Comparison of ENCODE assay signal across 25 mouse cellular contexts in the genomic region with DNA sequence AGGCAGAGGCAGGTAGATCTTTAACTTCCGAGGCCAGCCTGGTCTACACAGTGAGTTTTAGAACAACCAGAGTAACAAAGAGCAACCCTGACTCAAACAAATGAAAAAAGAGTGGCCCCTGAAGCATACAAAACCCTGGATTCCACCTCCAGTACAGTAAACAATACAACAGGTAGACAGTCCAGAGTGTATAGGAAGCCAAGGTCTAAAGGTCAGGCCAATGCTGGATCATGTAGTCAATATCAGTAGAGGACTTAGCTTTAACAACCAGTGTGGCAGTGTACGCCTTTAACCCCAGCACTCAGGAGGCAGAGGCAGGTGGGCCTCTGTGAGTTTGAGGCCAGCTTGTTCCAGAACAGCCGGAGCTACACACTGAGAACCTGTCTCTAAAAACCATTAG. TPM values are rescaled to one million over a fixed set of nuclear protein-coding genes. Genes with fewer than 3 reads are reported as not detected.
DNase-seq lines count a peak whose midpoint lies in the region; ATAC-seq and TF ChIP-seq lines count a peak whose summit lies in the region.
"Had no signal": no experiment of that assay in that cellular context is flagged by ENCODE, and none has a peak within 500 bp of the region (broad histone marks: within the 10 kb centered on the region; RNA-seq: fewer than 3 reads in every experiment).

No protein-coding gene starts in this region.

- no peak overlapping the region for H3K9ac ChIP-seq in liver, adult 2 months (ENCODE audit: low read depth, low read length)
- H3K9ac ChIP-seq in liver, embryonic 11.5 days (ENCODE audit: low read depth, low read length) = no peak overlapping the region
- no peak overlapping the region for H3K9ac ChIP-seq in ES-Bruce4 (ENCODE audit: low read depth, poor library complexity, severe bottlenecking)
- 0 out of 2 replicates have a peak overlapping the region, but pooled peaks have one; percentile 19 for H3K9ac ChIP-seq in liver, embryonic 13.5 days
- H3K9ac ChIP-seq: embryonic facial prominence, embryonic 12.5 days; heart, embryonic 15.5 days had no signal

- H3K36me3 ChIP-seq in liver, adult 2 months (ENCODE audit: control insufficient read depth, insufficient read depth, low read length) = no peaks in the 10 kb centered on the region
- no peaks in the 10 kb centered on the region for H3K36me3 ChIP-seq in liver, embryonic 11.5 days (ENCODE audit: control insufficient read depth, insufficient read depth, low read length)
- no peaks in the 10 kb centered on the region for H3K36me3 ChIP-seq in ES-Bruce4 (ENCODE audit: control insufficient read depth, insufficient read depth, low read length, poor library complexity, severe bottlenecking)
- H3K36me3 ChIP-seq in liver, embryonic 13.5 days = no peaks in the 10 kb centered on the region
- no peaks in the 10 kb centered on the region for H3K36me3 ChIP-seq in small intestine, adult 2 months (ENCODE audit: control insufficient read depth, insufficient read depth, low read length)
- H3K36me3 ChIP-seq: embryonic facial prominence, embryonic 12.5 days; G1E; heart, embryonic 15.5 days had no signal

- ATAC-seq in liver, embryonic 11.5 days (replicated peaks; ENCODE audit: low FRiP score) = no peak
- ATAC-seq in liver, embryonic 13.5 days (ENCODE audit: low read depth) = peak; percentile 26; the same call in 1 of the 2 replicates
- ATAC-seq: CD4-positive, CD25-positive, alpha-beta regulatory T cell, adult 4 months; forebrain, embryonic 14.5 days; hindbrain, embryonic 16.5 days had no signal

- no peaks in the 10 kb centered on the region for H3K27me3 ChIP-seq in liver, adult 2 months (ENCODE audit: control insufficient read depth, insufficient read depth, low read length)
- H3K27me3 ChIP-seq in liver, embryonic 11.5 days (replicated peaks; ENCODE audit: control insufficient read depth, insufficient read depth, low read length) = no peaks in the 10 kb centered on the region
- H3K27me3 ChIP-seq in ES-Bruce4 (ENCODE audit: control insufficient read depth, insufficient read depth, low read length, poor library complexity, severe bottlenecking) = no peaks in the 10 kb centered on the region
- H3K27me3 ChIP-seq in liver, embryonic 13.5 days = no peaks in the 10 kb centered on the region
- no peaks in the 10 kb centered on the region for H3K27me3 ChIP-seq in small intestine, adult 2 months (ENCODE audit: control insufficient read depth, insufficient read depth, low read length)
- H3K27me3 ChIP-seq: embryonic facial prominence, embryonic 12.5 days; heart, embryonic 15.5 days had no signal

- DNase-seq in liver, adult 2 months (ENCODE audit: extremely low read depth, low read depth, low spot score) = peak; percentile 91
- no peak for DNase-seq in liver, embryonic 11.5 days (ENCODE audit: low spot score)
- no peak for DNase-seq in liver, embryonic 13.5 days
- no peak for DNase-seq in T-cell, adult 2 months (ENCODE audit: low spot score)
- DNase-seq in embryo, embryonic 10.5 days (ENCODE audit: low spot score) = no peak
- DNase-seq: adrenal gland, postnatal 10 days; cerebellum, adult 11 months; cerebellum, adult 9-10 months; cerebellum, postnatal 36 days; embryo, embryonic 11 days; kidney, adult 9 months; kidney, postnatal 10 days; layer of hippocampus, adult 9-11 months; lung, postnatal 10 days; midbrain, embryonic 14.5 days; right cerebral cortex, postnatal 14 days had no signal

- no peak for TF ChIP-seq POLR2A in liver, adult 2 months (IDR thresholded peaks at IDR 0.05; ENCODE audit: extremely low read depth, insufficient read depth, low read length)
- no peak for TF ChIP-seq POLR2A in ES-Bruce4 (IDR thresholded peaks at IDR 0.05; ENCODE audit: insufficient read depth, low read length)
- TF ChIP-seq POLR2A in small intestine, adult 2 months (IDR thresholded peaks at IDR 0.05; ENCODE audit: low read depth, low read length) = no peak

- H3K4me3 ChIP-seq in liver, adult 2 months (ENCODE audit: insufficient read depth, low read depth, low read length) = no peak overlapping the region
- no peak overlapping the region for H3K4me3 ChIP-seq in liver, embryonic 11.5 days (ENCODE audit: low read depth, low read length)
- H3K4me3 ChIP-seq in ES-Bruce4 (ENCODE audit: low read depth, low read length) = no peak overlapping the region
- H3K4me3 ChIP-seq in liver, embryonic 13.5 days (replicated peaks) = no peak overlapping the region
- no peak overlapping the region for H3K4me3 ChIP-seq in small intestine, adult 2 months (ENCODE audit: low read depth, low read length)
- H3K4me3 ChIP-seq: embryonic facial prominence, embryonic 12.5 days; heart, embryonic 15.5 days had no signal

- H3K9me3 ChIP-seq in liver, embryonic 11.5 days (ENCODE audit: control insufficient read depth, low read length) = no peaks in the 10 kb centered on the region
- H3K9me3 ChIP-seq in ES-Bruce4 (replicated peaks; ENCODE audit: control insufficient read depth, insufficient read depth, low read length, poor library complexity, severe bottlenecking) = no peaks in the 10 kb centered on the region
- no peaks in the 10 kb centered on the region for H3K9me3 ChIP-seq in liver, embryonic 13.5 days (replicated peaks)
- H3K9me3 ChIP-seq: embryonic facial prominence, embryonic 12.5 days; heart, embryonic 15.5 days had no signal

- TF ChIP-seq CTCF in liver, adult 2 months (IDR thresholded peaks at IDR 0.05; ENCODE audit: low read depth, low read length) = no peak
- TF ChIP-seq CTCF in ES-Bruce4 (IDR thresholded peaks at IDR 0.05; ENCODE audit: low read depth, low read length) = no peak
- TF ChIP-seq CTCF in small intestine, adult 2 months (IDR thresholded peaks at IDR 0.05; ENCODE audit: extremely low read depth, insufficient read length, insufficient replicate concordance, low read depth, low read length) = no peak

- no peaks in the 10 kb centered on the region for H3K79me2 ChIP-seq in liver, adult 2 months (ENCODE audit: control insufficient read depth, insufficient read depth, low read length)

- peaks cover 44% of the 10 kb centered on the region for H3K4me1 ChIP-seq in liver, adult 2 months (ENCODE audit: control insufficient read depth, insufficient read depth, low read length)
- peaks cover 34% of the 10 kb centered on the region for H3K4me1 ChIP-seq in liver, embryonic 11.5 days (replicated peaks; ENCODE audit: control insufficient read depth, insufficient read depth, low read length)
- peaks cover 11% of the 10 kb centered on the region for H3K4me1 ChIP-seq in ES-Bruce4 (ENCODE audit: control insufficient read depth, insufficient read depth, low read length)
- peaks cover 68% of the 10 kb centered on the region for H3K4me1 ChIP-seq in liver, embryonic 13.5 days (replicated peaks)
- peaks cover 43% of the 10 kb centered on the region; the same call in 1 of the 2 replicates for H3K4me1 ChIP-seq in small intestine, adult 2 months (ENCODE audit: control insufficient read depth, insufficient read depth, insufficient read length, low read length)

- WGBS in liver, adult 2 months = 36% methylated on average over 3 of the region's 3 CpGs
- 77% methylated on average over 3 of the region's 3 CpGs for WGBS in liver, embryonic 11.5 days
- WGBS in liver, embryonic 13.5 days (ENCODE audit: insufficient replicate concordance) = 74% methylated on average over 3 of the region's 3 CpGs
- WGBS in small intestine, adult 2 months = 75% methylated on average over 3 of the region's 3 CpGs

- H3K27ac ChIP-seq in liver, adult 2 months (replicated peaks; ENCODE audit: insufficient read depth, low read depth, low read length) = peak overlapping the region; percentile 55
- H3K27ac ChIP-seq in liver, embryonic 11.5 days (ENCODE audit: low read depth, low read length) = no peak overlapping the region; the same call in 1 of the 2 replicates
- H3K27ac ChIP-seq in ES-Bruce4 (ENCODE audit: insufficient read depth, low read length) = peak overlapping the region; percentile 47; the same call in 1 of the 2 replicates
- H3K27ac ChIP-seq in liver, embryonic 13.5 days = peak overlapping the region; percentile 64
- H3K27ac ChIP-seq in small intestine, adult 2 months (ENCODE audit: insufficient read depth, low read depth, low read length) = peak overlapping the region; percentile 93
- H3K27ac ChIP-seq: embryonic facial prominence, embryonic 12.5 days; heart, embryonic 15.5 days had no signal

- no peak overlapping the region for H3K4me2 ChIP-seq in liver, embryonic 11.5 days
- H3K4me2 ChIP-seq in liver, embryonic 13.5 days = no peak overlapping the region
- H3K4me2 ChIP-seq: embryonic facial prominence, embryonic 12.5 days; heart, embryonic 15.5 days had no signal

- TF ChIP-seq EP300 in ES-Bruce4 (IDR thresholded peaks at IDR 0.05; ENCODE audit: insufficient read depth, low read depth, low read length) = no peak

RNA-seq across cellular contexts. Expression of a gene that starts 5.8 kb away (rescaled TPM):
- total RNA-seq in liver, adult 2 months (2014; rRNA removed) = 726 and 988 TPM in 2 replicates
- polyA plus RNA-seq in liver, adult 2 months (2012; rRNA removed) = 1,363 and 1,398 TPM in 2 replicates
- polyA plus RNA-seq in liver, embryonic 11.5 days (2014; fragmentation: Nextera tagmentation; extraction: Ambion mirVana) = 11,958 and 12,749 TPM in 2 replicates
- polyA plus RNA-seq in ES-Bruce4 (2011; ENCODE audit: insufficient read depth, insufficient read length, low read depth, missing spikeins) = 3,823 and 4,237 TPM in 2 replicates
- 8,250 and 9,425 TPM in 2 replicates for polyA plus RNA-seq in liver, embryonic 13.5 days (2015; fragmentation: Nextera tagmentation; extraction: Ambion mirVana)
- 4,701 and 11,894 TPM in 2 replicates for polyA plus RNA-seq in small intestine, adult 2 months (2012; rRNA removed)

RNA-seq across cellular contexts. Expression of a gene that starts 17.1 kb away (rescaled TPM):
- total RNA-seq in liver, adult 2 months (2014; rRNA removed) = 1.5 and 2.4 TPM in 2 replicates
- polyA plus RNA-seq in liver, adult 2 months (2012; rRNA removed) = 9.3 and 10.6 TPM in 2 replicates
- 6.7 TPM in 2 replicates for polyA plus RNA-seq in liver, embryonic 11.5 days (2014; fragmentation: Nextera tagmentation; extraction: Ambion mirVana)
- 19.3 and 21.2 TPM in 2 replicates for polyA plus RNA-seq in ES-Bruce4 (2011; ENCODE audit: insufficient read depth, insufficient read length, low read depth, missing spikeins)
- polyA plus RNA-seq in liver, embryonic 13.5 days (2015; fragmentation: Nextera tagmentation; extraction: Ambion mirVana) = 3.7 and 4.2 TPM in 2 replicates
- 17.0 and 28.4 TPM in 2 replicates for polyA plus RNA-seq in small intestine, adult 2 months (2012; rRNA removed)

RNA-seq across cellular contexts. Expression of a gene that starts 47.8 kb away (rescaled TPM):
- total RNA-seq in liver, adult 2 months (2014; rRNA removed) = 2.0 and 4.2 TPM in 2 replicates
- polyA plus RNA-seq in liver, adult 2 months (2012; rRNA removed) = 3.0 and 4.4 TPM in 2 replicates
- polyA plus RNA-seq in liver, embryonic 11.5 days (2014; fragmentation: Nextera tagmentation; extraction: Ambion mirVana) = 142 and 148 TPM in 2 replicates
- 139 and 155 TPM in 2 replicates for polyA plus RNA-seq in ES-Bruce4 (2011; ENCODE audit: insufficient read depth, insufficient read length, low read depth, missing spikeins)
- 29.5 and 38.3 TPM in 2 replicates for polyA plus RNA-seq in liver, embryonic 13.5 days (2015; fragmentation: Nextera tagmentation; extraction: Ambion mirVana)
- polyA plus RNA-seq in small intestine, adult 2 months (2012; rRNA removed) = 12.3 and 15.0 TPM in 2 replicates
- total RNA-seq: G1E; monocyte, adult 5-6 weeks had no signal
- polyA plus RNA-seq: G1E had no signal
